Mouse (Mus musculus) cerebellum, adult 11 months (tissue): ENCODE data around the gene Trim50.
"Not testable (repeated sequence)": the region's sequence is repeated elsewhere in the genome, so short reads cannot be mapped to it uniquely, and the experiment has no call there.

Source experiments
- DNase-seq: peaks from one replicate; pipeline ENCODE4 v3.0.0; 2022

The Trim50 gene

DNA sequence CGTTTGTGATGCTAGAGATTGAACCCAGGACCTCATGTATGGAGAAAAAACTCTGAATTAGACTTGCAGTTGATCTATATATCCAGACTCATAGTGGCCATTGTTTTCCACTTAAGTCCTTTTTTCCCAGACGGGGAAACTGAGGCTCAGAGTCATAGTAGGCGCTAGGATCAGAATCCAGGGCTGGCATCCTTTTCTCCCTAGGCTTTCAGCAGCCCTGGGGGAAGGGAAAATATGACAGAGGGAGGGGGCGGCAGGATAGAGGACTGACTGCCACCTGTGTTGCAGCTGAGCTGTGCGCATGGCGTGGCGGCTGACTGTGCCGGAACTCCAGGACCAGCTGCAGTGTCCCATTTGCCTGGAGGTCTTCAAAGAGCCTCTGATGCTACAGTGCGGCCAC is at the start of gene Trim50:
TSS of gene Trim50 (plus strand) at position 301 of the 400 bp plus-strand sequence.
- DNase-seq: no peak

DNA sequence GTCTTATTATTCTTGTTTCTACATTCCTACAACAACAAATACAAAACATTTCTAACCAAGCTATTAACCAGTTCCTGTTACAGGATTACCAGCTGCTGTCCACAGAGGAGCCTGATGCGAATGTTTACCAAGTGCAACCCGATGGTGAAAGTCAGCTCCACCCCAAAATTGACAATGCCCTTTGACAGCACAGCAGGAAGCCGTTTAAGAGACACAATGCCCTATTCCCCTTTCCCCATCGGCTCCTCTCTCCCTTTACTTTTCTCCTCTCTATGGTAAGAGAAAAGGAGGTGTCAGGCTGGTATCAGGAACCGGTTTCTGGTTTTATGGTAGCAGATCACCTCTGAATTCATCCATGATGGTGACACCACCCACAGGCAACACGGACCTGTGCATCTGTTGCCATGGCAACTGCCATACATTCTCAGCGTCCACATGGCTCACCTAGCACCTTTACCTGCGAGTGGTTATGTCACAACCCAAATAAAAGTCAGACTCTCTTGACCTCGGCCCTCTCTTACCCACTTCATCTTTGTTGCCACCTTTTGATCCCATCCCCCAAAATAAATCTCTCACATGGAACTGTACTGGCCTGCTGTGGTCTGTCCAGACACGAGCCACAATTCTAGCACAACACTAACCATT is 46.7 kb upstream of the Trim50 start:
- DNase-seq: no peak

DNA sequence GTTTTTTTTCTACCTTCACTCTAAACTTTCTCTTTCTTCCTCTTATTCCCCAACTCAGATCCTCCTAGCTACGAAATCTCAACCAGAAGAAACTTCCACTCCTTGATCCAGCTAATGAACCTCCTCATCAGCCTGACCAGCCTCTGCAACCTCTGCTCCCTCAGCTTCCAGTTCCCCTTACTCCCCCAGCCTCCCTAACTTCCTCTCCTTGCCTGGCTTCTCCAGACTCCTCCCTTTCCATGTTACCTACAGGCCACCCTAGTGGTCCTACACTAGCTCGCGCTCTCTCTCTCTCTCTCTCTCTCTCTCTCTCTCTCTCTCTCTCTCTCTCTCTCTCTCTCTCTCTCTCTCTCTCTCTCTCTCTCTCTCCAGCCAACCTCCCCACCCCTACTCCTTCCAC is 36.9 kb upstream of the Trim50 start:
- no peak for DNase-seq

GRCm38 (mm10) chr5:135319856-135320255 is 33.2 kb upstream of the Trim50 start:
- no peak for DNase-seq

- DNase-seq: no peak
Observed at GRCm38 (mm10) chr5:135322197-135322596, 30.9 kb upstream of the Trim50 start.

DNA sequence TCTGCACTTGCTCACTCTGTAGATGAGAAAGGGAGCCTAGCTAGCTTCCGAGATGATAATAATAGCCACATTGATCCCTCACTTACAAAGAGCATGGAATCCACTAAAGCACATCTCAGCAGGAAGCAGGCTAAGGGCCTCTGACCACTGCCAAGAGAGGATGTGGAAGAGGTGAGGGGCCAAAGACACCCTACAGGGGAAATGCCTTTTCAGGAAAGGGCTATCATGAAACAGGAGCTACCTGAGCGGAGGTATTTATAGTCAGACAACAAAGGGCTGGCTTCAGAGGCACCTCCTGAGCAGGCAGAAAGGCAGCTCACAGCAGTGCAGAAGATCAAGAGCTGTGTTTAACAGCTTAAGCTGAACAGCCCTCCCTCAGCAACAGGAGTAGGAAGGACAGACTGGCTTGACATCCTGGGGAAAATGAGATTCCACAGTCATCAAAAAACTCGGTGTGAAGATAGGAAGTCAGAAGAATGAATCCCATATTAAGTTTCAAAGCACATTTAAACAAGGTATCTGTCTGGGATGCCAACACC is 26.9 kb upstream of the Trim50 start:
- DNase-seq: no peak

GRCm38 (mm10) chr5:135329471-135329870 is 23.6 kb upstream of the Trim50 start:
- DNase-seq: no peak

DNA sequence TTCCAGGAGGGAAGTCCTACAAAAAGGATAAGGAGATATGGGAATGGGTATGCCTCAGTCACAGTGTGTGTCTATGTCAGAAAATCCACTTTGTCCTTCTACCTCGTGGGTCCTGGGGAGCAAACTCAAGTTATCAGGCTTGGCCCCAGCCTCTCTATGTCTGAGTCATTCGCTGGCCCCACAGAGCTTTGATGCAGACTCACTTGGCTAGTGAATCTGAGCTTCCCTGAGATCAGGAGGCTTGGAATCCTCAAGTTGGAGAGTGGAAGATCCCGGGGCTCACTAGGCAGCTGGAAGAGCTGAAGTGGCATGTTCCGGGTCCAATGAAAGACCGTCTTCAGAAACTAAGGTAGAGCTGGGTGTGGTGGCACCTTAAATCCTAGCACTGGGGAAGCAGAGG is 22.9 kb upstream of the Trim50 start:
- no peak for DNase-seq

DNA sequence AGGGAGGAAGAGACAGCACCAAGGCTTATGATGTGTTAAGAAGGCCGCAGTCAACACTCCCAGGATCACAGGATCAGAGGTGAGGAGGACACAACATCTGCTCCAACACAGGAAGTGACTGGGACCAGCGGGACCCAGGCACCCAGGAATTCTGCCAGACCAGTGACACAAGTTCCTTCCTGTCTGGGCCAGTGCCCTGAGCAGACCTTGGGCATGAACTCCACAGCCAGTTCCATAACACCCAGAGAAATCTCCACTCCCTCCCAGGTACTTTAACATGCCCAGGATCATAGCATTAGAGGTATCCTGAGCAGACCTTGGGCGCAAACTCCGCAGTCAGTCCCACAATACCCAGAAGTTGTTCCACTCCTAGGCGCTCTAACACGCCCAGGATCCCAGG is 21.9 kb upstream of the Trim50 start:
- DNase-seq: no peak

- no peak for DNase-seq
Observed at GRCm38 (mm10) chr5:135337575-135337974, 15.5 kb upstream of the Trim50 start.

- no peak for DNase-seq
Observed at GRCm38 (mm10) chr5:135345989-135346388, 7.1 kb upstream of the Trim50 start.

- no peak for DNase-seq
Observed at GRCm38 (mm10) chr5:135346430-135346829, 6.7 kb upstream of the Trim50 start.

DNA sequence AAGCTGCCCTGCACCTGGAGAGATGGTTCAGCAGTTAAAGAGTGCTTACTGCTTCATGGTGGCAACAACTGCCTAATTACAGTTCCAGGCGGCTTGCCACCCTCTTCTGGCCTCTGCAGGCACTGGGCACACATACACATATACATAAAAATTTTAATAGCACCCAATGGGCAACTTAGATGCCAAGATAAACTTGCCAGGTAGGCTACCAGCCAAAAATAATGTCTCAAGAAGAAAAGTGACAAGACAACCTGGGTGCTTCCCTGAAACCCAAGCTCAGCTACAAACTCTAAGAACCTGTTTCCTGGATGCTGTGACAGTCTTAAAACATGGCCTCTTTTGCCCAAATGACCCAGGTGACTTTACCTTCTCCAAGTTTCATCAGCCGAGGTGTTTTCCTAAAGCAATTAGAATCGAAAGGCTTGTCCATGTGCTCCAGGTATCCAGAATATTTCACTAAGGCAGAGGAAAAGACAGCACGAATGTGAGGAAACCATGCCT is 5.5 kb upstream of the Trim50 start:
- DNase-seq: no peak

GRCm38 (mm10) chr5:135349862-135350261 is 3.2 kb upstream of the Trim50 start, which contains the start of gene Fkbp6:
Gene Fkbp6, minus strand, starts transcription at chr5:135350044.
- no peak for DNase-seq

- no peak for DNase-seq
Observed at GRCm38 (mm10) chr5:135351606-135352005, 1.5 kb upstream of the Trim50 start.

GRCm38 (mm10) chr5:135353564-135353963 is 469 bp downstream of the Trim50 start:
- DNase-seq: no peak

DNA sequence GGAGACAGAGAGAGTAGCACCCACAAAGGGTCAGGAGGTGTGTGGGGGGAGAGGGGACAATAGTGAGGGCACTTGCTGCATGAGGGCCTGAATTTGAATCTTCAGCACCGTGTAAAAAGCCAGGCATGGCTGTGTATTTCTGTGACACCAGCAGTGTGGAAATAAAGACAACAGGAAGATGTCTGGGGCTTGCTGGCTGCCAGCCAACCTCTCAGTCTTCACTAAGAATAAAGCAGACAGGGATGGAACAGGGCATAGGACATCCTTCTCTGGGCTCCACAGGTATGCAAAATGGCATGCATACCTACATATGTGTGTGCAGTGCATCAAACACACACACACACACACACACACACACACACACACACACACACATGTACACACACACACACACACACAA is 3.0 kb downstream of the Trim50 start:
- DNase-seq: no peak

DNA sequence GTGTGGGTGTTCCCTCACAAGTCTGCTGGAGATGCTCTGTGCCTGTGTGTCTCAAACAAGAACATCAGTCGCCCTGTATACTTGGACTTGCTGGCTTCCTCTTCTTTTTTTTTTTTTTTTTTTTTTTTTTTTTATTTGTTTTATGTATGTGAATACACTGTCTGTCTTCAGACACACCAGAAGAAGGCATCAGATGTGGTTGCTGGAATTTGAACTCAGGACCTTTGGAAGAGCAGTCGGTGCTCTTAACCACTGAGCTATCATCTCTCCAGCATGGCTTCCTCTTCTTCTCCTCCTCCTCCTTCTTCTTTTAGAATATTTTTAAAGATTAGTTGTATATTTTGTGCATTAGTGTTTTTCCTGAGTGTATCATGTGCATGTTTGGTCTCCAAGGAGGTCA is 4.5 kb downstream of the Trim50 start:
- no peak for DNase-seq

DNA sequence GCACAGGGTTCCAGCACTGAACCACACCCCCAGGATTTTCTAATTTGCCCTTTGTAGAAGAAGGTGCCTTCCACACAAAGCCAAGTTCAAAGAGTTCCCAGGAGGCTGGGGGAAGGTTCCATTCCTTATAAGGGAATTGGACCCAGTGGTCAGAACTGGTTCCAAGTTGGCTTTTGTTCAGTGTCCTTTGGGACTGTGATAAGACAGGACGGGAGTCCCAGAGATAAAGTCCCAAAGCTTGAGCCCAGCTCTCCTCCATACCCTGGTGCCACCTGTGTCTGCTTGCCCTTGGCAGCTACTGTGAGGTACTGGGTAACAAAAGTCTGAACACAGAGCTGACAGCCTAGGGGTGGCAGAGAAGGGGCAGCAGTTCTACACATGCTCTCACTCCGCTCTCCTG is 6.7 kb downstream of the Trim50 start:
- DNase-seq: no peak

DNA sequence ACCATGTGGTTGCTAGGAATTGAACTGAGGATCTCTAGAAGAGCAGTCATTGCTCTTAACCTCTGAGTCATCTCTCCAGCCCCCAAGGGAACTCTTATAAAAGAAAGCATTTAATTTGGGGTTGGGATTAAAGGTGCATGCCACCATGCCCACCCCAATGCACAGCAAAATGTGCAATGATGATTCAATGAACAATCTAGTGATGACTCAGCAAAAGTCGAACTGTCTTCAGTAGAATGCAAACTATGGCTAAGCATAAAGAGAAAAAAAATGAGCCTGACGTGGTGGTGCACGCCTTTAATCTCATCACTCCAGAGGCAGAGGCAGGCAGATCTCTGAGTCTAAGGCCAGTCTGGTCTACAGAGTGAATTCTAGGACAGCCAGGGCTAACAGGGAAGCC is 9.5 kb downstream of the Trim50 start:
- DNase-seq: no peak

- no peak for DNase-seq
Observed at GRCm38 (mm10) chr5:135363540-135363939, 10.4 kb downstream of the Trim50 start.

DNA sequence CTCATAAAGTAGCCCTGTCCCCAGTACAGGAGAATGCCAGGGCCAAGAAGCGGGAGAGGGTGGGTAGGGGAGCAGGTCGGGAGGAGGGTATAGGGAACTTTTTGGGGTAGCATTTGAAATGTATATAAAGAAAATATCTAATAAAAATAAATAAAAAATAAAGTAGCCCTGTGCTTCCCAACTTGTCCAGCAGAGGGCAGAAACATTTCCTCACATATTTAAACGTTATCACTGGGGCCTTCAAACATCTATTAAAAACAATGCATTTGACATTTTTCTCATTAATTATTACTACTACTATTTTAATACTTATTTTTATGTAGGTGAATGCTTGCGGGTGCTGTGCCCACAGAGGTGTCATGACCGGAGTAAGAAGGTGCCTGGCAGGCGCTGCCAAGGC is 14.7 kb downstream of the Trim50 start:
- DNase-seq: no peak

GRCm38 (mm10) chr5:135368312-135368711 is 15.2 kb downstream of the Trim50 start:
- DNase-seq: no peak

DNA sequence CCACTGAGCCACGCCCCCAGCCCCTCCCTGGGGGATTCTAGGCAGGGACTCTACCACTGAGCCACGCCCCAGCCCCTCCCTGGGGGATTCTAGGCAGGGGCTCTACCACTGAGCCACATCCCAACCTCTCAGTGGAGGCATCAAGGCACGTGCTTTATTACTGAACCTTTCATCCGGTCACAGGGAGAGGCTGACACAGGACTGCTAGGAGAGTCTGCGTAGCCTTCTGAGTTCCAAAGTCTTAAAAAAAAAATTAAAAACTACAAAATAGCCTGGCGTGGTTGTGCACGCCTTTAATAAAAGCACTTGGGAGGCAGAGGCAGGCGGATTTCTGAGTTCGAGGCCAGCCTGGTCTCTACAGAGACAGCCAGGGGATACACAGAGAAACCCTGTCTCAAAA is 16.1 kb downstream of the Trim50 start:
- DNase-seq: not testable (repeated sequence)
